Mouse (Mus musculus) forebrain, embryonic 10.5 days (tissue): ENCODE measurements around the gene Pax9. TPM values are rescaled to one million over a fixed set of nuclear protein-coding genes. Genes with fewer than 3 reads are reported as not detected.
A peak's percentile ranks its signal among the peaks of the same experiment; 100 is the strongest.

Experiments used
- DNase-seq: peaks from one replicate; pipeline ENCODE4 v3.0.0-alpha.2; 2017; ENCODE audit warnings: low spot score; ENCODE audit errors: extremely low spot score
- H3K27ac ChIP-seq: fragments of 300-500 bp; sonication (generic); 2 replicates; pipeline ENCODE4 v1.5.1; 2016; ENCODE audit warnings: mild to moderate bottlenecking
- H3K27me3 ChIP-seq: fragments of 300-500 bp; sonication (generic); 2 replicates; pipeline ENCODE4 v1.6.1; 2016; ENCODE audit warnings: mild to moderate bottlenecking; ENCODE audit not compliant: poor library complexity, severe bottlenecking
- H3K36me3 ChIP-seq: fragments of 300-500 bp; sonication (generic); replicated peaks from 2 replicates; pipeline ENCODE4 v1.6.1; 2016; ENCODE audit warnings: mild to moderate bottlenecking, moderate library complexity
- H3K4me1 ChIP-seq: fragments of 300-500 bp; sonication (generic); 2 replicates; pipeline ENCODE4 v1.6.1; 2016
- H3K4me3 ChIP-seq: fragments of 300-500 bp; sonication (generic); 2 replicates; pipeline ENCODE4 v1.5.1; 2016; ENCODE audit warnings: mild to moderate bottlenecking, moderate library complexity
- H3K9me3 ChIP-seq: fragments of 300-500 bp; sonication (generic); 2 replicates; pipeline ENCODE4 v1.6.1; 2016; ENCODE audit warnings: mild to moderate bottlenecking, moderate library complexity
- WGBS: fragments of 180-500 bp; shearing (Covaris S2); methylation state at CpG from one replicate; pipeline ENCODE4 v1.1.7; 2016; 5-methylcytosine and 5-hydroxymethylcytosine counted together
- polyA plus RNA-seq: library from polyadenylated mRNA; unstranded; fragments of >200 nt; fragmentation: Nextera tagmentation; extraction: Ambion mirVana; gene quantifications from 2 replicates; pipeline ENCODE4 v1.2.1, GENCODE M21; 2016

Gene Pax9
- polyA plus RNA-seq, 1 experiment from 2014 or later: 1.3 TPM

- Histone ChIP-seq H3K36me3 (no peaks in the 10 kb centered on the region), H3K9me3 (no peaks in the 10 kb centered on the region), H3K27me3 (peaks cover 100% of the 10 kb centered on the region), H3K4me3 (peak overlapping the region; percentile 26), H3K27ac (no peak overlapping the region), H3K4me1 (peaks cover 41% of the 10 kb centered on the region)
- peak; percentile 51 for DNase-seq
- WGBS: 1% methylated on average over 44 of the region's 44 CpGs
Measured at GRCm38 (mm10) chr12:56699915-56700900, 8.6 kb downstream of the Pax9 start.

- Histone ChIP-seq H3K4me1 (peaks cover 39% of the 10 kb centered on the region), H3K36me3 (no peaks in the 10 kb centered on the region), H3K9me3 (no peaks in the 10 kb centered on the region), H3K27ac (no peak overlapping the region), H3K27me3 (peaks cover 100% of the 10 kb centered on the region), H3K4me3 (no peak overlapping the region)
- DNase-seq: no peak
- WGBS: 5% methylated on average over 6 of the region's 6 CpGs
Measured at GRCm38 (mm10) chr12:56701004-56701403, 9.4 kb downstream of the Pax9 start.

- Histone ChIP-seq H3K9me3 (no peaks in the 10 kb centered on the region), H3K4me1 (peaks cover 20% of the 10 kb centered on the region), H3K27me3 (peaks cover 86% of the 10 kb centered on the region), H3K27ac (no peak overlapping the region), H3K4me3 (no peak overlapping the region), H3K36me3 (no peaks in the 10 kb centered on the region)
- no peak for DNase-seq
- whole genome bisulfite sequencing: 4% methylated on average over 14 of the region's 14 CpGs
Measured at GRCm38 (mm10) chr12:56717971-56718706, 26.6 kb downstream of the Pax9 start.

GRCm38 (mm10) chr12:56718707-56719051 lies 27.1 kb downstream of the Pax9 start:
- H3K9me3 ChIP-seq: no peaks in the 10 kb centered on the region
- 29% methylated on average over 6 of the region's 6 CpGs for WGBS
- no peak overlapping the region for H3K27ac ChIP-seq
- peaks cover 85% of the 10 kb centered on the region for H3K27me3 ChIP-seq
- no peaks in the 10 kb centered on the region for H3K36me3 ChIP-seq
- peaks cover 20% of the 10 kb centered on the region for H3K4me1 ChIP-seq
- H3K4me3 ChIP-seq: no peak overlapping the region
- no peak for DNase-seq

GRCm38 (mm10) chr12:56727631-56728030 lies 36.1 kb downstream of the Pax9 start:
- H3K4me1 ChIP-seq: peaks cover 9% of the 10 kb centered on the region
- H3K27me3 ChIP-seq: peaks cover 4% of the 10 kb centered on the region; the same call in 1 of the 2 replicates
- DNase-seq: no peak
- 58% methylated on average over 4 of the region's 4 CpGs for WGBS
- H3K36me3 ChIP-seq: no peaks in the 10 kb centered on the region
- H3K4me3 ChIP-seq: no peak overlapping the region
- H3K27ac ChIP-seq: no peak overlapping the region
- no peaks in the 10 kb centered on the region for H3K9me3 ChIP-seq

GRCm38 (mm10) chr12:56737104-56737503 lies 45.5 kb downstream of the Pax9 start:
- Histone ChIP-seq H3K4me3 (no peak overlapping the region), H3K9me3 (no peaks in the 10 kb centered on the region), H3K4me1 (no peaks in the 10 kb centered on the region), H3K27me3 (no peaks in the 10 kb centered on the region), H3K27ac (no peak overlapping the region), H3K36me3 (no peaks in the 10 kb centered on the region)
- DNase-seq: no peak
- WGBS: 91% methylated on average over 4 of the region's 4 CpGs

Other genes starting within 250 kb of the Pax9 start
- 12.0 and 14.3 TPM in 2 replicates for gene Nkx2-1, start 154.9 kb upstream of the Pax9 start, polyA plus RNA-seq
- 3.0 and 3.6 TPM in 2 replicates for gene Nkx2-9, start 78.5 kb upstream of the Pax9 start, polyA plus RNA-seq